Mouse (Mus musculus) adrenal gland, adult (tissue): ENCODE results near the gene Gm20458.

Source experiments
- DNase-seq, 2 experiments: peaks; one replicate each; pipeline ENCODE4 v3.0.0; 2022 to 2023; ENCODE audit warnings: low spot score in 1 of 2; ENCODE audit not compliant: inconsistent age in 2 of 2

The Gm20458 gene

GRCm38 (mm10) chr2:164433278-164433895 lies 27.4 kb upstream of the Gm20458 start:
- peak in 1 of 2 experiments; percentile 23 for DNase-seq

DNA sequence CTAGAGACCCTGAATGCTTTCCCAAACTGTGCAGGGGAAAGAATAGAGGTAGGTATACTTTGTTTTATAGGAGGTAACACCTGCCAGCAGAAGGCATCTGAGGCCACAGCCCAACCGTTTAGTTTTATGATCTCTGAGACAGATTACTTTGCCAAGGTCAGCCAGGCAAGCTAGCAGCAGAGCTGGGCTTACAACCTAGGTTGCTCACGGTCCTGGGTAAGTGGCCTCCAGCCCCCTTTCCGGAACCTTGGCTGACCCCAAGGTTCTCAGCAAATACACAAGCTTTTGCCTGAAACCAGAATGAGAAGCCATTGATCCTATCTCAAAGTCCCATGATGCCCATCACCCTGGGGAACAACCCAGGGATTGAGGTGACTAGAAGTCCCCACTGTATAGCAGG lies 26.1 kb upstream of the Gm20458 start:
- DNase-seq: no peak

DNA sequence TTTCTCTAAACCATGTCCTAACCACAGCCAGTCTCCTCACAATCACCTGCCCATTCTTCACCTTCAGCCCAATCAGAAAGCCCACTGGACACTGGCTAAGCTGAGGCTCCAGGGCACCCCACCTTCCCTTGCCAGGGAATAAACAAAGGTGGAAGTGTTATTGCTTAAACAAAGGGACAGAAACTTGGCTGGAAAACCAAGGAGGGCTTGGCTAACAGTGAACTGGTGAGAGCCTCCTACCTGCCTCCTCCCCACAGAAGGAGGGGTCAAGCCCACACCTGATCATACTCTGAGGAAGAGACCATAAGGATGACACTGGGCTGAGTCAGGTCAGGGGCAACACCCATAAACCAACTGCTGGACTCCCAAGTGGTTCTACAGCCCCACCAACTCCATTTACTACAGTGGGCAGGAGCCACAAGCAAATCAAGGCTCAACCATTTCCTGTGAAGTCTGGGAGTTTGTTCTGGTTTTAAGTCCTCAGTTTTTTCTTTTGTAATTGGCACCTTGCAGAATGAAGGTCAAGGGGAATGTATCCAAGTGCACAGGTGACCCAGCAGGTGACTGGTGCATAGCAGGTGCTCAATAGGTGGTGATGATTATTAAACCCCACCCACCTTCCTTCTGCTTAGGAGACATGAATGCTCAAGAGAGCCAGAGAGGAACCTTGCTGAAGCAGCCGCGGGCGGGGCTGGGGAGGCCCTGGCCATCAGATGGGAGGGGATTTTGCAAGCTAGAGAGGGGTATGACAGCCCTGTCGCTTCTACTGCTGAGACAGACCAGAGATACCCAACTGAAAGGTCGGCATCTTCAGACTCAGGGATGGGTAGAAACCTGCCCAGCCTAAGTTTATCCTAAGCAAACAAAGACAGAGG lies 25.3 kb upstream of the Gm20458 start:
- DNase-seq: peak in 1 of 2 experiments; percentile 35

GRCm38 (mm10) chr2:164436215-164436913 lies 24.4 kb upstream of the Gm20458 start:
- DNase-seq: peak in 1 of 2 experiments; percentile 75

GRCm38 (mm10) chr2:164436961-164437360 lies 23.8 kb upstream of the Gm20458 start:
- peak in 1 of 2 experiments; percentile 72 for DNase-seq

- peak in 1 of 2 experiments; percentile 30 for DNase-seq
Observed at GRCm38 (mm10) chr2:164437710-164438109, 23.1 kb upstream of the Gm20458 start.

- no peak for DNase-seq
Observed at GRCm38 (mm10) chr2:164438257-164438656, 22.5 kb upstream of the Gm20458 start.

DNA sequence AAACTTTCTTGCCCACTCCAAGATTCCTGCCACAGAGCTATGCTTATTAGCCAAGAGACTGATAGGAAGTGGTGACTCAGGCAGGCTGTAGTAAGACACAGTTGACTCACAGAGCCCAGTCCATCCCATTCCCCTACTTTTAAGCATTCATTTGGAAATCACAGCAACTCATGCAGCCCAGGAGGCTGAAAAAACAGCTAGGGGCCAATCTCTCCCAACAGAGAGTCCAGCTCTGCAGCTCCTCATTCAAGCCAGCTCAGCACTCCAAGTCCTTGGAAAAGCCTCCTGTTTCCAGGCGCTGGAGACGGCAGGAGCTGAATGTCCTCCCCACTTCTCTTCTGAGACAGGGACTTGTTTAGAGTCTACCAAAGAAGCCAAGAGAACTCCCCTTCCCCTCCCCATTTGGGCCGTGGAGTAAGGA lies 21.8 kb upstream of the Gm20458 start:
- DNase-seq: peak; percentile 52 to 79

GRCm38 (mm10) chr2:164440314-164440713 lies 20.5 kb upstream of the Gm20458 start:
- DNase-seq: no peak

DNA sequence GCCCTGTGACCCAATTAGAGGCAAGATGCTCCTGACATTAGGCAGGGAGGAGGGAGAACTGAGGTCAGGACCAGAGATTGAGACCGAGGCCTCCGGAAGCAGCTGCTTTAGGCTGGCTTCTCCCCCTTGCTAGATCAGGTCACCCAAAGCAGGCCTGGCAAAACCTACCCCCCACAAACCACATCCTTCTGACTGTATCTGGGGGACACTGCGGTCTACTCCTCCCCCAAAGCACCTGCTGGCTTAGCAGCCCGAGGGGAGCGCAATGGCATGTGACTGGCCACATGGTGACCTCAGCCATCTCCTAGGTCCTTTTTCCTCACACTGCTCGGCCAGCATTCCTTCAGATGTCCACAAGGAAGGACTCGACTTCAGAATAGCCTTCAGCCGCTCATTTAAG lies 19.6 kb upstream of the Gm20458 start:
- DNase-seq: no peak

DNA sequence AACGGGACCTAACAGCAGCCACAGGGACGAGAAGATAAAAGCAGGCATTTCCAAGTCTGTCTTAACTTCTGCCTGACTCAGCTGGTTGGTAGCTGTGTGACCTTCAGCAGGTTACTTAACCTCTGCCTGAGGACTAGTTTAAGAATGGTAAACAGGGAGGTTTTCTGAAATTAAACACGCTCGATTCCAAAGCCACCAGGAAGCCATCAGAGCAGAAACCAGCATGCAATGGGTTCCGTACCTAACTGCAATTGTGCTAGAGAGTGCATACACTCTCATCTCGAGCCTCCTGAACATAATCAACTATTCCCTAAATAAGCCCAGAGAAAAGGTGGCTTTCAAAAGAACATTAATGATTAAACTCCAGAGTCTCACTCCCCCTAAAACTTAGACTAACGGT lies 19.0 kb upstream of the Gm20458 start:
- DNase-seq: peak in 1 of 2 experiments; percentile 60

DNA sequence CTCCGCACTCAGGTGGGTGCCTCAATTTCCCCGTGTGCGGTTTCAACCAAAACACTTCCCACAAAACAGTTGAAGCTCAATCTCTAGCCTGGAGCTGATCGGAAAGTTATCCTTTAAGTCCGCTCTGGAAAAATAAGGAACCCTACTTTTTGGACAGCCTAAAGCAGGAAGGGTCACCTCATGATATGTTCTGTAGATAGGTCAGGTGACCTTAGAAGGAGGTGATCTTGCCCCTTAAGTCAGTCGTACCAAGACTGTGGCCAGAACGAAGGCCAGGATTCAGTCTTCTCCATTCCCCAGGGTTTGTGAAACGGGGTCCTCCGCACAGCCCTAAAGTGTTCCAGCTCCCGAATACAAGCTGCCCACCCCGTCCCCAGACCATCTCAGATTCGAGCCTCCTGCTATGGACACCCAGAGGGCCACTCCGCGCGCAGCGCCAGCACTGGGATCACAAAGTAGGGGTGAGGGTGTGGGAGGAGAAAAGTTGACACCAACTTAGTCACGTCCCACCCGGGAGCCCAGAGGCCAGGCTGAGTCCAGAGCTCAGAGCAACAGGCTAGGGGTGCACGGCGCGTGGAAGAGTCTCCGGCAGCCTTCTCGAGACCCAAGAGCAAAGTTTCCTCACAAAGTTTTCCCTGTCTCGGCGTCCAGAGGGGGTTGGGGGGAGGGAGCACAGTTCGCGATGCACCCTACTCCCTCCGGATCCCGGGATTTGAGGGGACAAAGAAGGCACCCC lies 18.3 kb upstream of the Gm20458 start:
- peak; percentile 69 to 90 for DNase-seq

DNA sequence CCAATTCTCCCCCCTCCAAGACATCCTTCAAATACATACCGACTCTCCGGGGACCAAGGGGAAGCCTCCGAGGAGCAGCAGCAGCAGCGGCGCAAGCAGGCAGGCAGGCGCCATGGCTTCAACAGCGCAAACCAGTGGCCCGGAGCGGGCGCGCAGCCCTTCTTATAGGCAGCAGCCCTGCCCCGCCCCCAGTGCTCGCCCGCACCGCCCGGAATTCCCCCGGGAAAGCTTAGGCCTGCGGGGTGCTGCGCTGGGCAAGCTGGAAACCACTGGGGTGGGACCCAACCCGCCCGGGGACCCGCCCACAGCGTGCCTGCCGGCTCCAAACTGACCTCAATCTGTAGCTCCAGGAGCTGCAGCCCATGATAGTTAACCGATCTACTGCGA lies 17.7 kb upstream of the Gm20458 start:
- peak; percentile 92 to 97 for DNase-seq

- no peak for DNase-seq
Observed at GRCm38 (mm10) chr2:164443460-164444000, 17.2 kb upstream of the Gm20458 start, which contains the start of gene Sdc4. Gene Sdc4, minus strand, starts transcription at chr2:164443887.

- DNase-seq: no peak
Observed at GRCm38 (mm10) chr2:164444701-164445100, 16.1 kb upstream of the Gm20458 start.

DNA sequence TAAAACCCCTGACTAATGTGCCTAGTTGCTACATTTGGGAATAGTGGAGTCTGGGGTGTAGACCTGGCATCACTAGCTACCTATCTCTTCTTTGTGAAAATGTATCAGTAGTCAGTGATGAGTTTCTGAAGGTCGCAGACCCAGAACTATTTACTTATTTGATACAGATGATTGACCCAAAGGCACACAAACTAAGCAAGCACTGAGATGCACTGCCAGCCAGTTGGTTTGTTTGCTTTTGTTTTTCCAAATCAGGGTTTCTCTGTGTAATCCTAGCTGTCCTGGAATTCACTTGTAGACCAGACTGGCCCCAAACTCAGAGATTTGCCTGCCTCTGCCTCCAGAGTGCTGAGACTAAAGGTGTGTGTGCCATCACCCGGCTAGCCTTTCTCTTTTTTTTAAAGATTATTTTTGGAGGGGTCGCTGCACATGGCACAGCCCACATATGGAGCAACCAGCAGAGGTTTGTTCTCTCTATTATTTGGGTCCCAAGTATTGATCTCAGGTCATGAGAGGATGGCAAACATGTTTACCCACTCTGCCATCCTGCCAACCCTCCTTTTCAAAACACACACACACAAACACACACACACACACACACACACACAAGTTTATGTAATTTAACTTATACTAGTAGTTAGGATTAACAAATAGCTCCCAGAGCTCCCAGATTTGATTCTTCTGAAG lies 15.2 kb upstream of the Gm20458 start:
- no peak for DNase-seq

DNA sequence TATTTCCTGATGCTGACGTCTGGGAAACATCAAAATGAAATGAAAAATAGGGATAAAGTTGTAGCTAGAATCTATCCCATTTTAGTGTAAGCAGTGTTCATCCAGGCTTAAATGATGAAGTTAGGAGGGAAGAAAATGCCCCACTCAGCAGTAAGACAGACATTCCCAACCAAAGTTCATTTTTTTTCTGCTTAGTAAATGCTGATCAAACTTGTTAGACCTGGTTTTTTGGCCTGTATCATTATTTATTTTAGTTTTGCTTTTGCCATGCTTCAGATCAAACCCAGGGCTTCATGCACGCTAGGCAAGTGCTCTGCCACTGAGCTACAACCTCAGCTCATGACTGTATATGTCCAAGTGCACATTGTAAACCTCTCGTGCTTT lies 14.7 kb upstream of the Gm20458 start:
- no peak for DNase-seq

- no peak for DNase-seq
Observed at GRCm38 (mm10) chr2:164448140-164448539, 12.6 kb upstream of the Gm20458 start.

DNA sequence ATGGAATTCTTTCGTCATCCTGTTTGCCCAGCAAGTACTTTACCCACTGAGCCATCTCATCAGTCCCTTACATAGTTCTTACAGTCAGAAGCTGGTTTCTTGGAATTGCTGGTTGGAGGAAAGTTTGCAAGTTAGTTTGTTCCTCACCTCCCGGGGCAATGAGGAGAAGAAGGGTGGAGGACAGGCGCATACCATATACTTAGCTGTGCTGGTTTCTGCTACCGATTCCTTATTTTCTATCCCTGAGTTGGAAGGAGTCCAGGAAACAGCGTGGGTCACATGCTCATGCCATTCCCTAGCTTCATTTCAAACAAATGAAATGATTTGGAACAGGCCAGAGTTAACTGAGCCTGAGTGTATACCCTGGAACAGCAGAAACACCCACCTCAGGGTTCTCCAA lies 11.8 kb upstream of the Gm20458 start:
- DNase-seq: no peak
